Mouse (Mus musculus): Measurements from ENCODE around the gene 2510009E07Rik.
"Not testable (repeated sequence)": the region's sequence is repeated elsewhere in the genome, so short reads cannot be mapped to it uniquely, and the experiment has no call there.

2510009E07Rik gene

DNA sequence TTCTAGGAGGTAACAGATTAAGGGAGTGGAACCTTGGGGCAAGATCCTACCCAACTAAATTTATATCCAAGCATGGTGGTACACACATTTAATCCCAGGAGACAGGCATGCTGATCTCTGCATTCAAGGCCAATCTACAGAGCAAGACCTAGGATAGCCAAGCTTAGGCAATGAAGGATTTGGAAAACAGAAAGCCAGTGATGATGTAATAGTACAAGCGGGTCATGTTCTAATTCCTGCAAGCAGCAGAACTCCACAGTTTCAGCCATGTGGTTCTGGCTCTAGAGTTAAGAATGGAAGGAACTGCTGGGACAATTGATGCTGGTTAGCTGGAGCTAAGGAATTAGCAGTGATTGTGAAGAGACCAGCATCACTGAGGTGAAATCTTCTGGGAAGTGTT is 20.8 kb downstream of the 2510009E07Rik start:
- not testable (repeated sequence) for DNase-seq

DNA sequence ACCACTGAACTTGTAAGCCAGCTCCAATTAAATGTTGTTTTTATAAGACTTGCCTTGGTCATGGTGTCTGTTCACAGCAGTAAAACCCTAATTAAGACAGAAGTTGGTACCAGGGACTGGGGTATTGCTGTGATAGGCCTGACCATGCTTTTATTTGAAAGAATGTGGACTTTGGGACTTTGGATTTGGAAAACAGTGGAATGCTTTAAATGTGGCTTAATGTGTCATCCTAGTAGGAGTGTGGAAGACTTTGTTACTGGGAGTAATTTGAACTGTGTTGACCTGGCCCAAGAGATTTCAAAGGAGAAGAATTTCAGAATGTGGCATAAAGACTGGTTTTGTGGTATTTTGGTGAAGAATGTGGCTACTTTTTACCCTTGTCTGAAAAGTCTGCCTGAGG is 21.4 kb downstream of the 2510009E07Rik start:
- DNase-seq, result not testable (repeated sequence)

DNA sequence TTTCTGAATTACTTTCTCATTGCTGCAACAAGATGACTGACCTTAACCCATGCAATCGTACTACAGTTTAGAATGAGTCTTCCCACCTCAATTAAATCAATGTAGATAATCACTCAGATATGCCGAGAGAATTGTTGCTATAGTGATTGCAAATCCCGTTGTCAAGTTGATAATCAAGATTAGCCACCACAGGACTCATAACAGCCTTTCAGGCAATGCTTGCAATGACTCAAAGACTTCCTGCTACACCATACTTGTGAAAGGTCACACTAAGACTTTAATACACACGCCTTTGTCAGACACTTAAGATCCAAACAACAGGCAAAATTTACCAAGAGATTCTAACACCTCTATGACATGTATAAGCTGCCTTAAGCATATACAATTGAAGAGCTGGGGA is 22.6 kb downstream of the 2510009E07Rik start:
- DNase-seq, result no peak

DNA sequence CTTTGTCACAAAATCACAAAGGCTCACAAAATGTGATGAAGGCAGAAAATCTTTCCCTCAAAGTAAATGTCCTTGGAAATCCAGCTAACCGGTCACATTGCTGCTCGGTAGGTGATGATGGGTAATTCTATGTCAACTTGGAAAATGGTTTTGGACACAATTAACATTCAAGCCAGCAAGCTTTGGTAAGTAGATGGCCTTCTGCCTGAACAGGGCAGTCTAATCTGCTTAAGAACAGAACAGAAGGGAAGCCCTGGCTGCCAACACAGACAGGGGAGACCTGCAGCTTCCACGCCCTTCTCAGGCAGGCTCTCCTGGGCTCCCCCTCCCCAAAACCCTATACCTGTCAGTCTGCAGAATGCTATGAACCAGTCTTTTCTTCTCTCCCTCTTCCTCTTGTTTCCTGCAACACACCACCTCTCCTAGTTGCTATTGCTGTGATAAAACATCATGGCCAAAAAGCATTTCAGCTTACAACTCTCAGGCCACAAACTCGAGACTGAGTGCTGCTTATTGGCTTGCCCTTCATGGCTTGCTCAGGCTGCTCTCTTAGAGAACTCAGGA is 29.0 kb downstream of the 2510009E07Rik start:
- DNase-seq, result no peak

DNA sequence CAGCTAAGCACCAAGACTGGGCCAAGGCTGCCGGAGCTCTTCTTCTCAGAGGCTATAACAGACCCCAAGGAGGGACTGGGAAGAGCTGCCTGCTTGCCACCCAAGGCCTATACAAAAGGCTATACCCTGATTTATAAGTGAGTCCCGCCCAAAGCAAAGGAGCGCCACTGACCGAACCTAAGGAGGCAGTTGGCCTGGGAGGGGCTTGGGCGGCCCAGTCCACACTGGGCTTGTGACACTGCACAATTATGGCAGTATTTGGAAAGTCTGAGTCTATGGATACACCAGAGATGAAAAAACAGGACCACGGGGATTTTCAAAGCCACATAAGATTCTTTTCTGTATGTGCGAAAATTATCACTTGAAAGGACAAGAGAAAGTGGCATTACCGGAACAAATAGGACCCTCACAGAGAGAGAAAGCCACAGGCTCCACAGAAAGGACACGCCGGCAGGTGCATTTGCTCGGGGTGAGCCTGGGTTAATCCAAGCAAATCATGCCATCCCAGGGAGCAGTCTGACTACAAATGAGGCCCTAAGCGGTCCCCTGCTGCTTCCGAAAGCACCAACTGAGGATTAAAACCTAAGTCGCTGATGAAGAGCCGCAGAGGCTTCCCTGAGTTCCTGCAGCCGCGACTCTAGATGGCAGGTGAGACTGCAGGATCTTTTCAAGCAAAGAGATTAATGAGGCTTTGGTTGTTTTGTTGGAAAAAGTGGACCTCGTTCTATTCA is 29.7 kb downstream of the 2510009E07Rik start:
- DNase-seq, result no peak

DNA sequence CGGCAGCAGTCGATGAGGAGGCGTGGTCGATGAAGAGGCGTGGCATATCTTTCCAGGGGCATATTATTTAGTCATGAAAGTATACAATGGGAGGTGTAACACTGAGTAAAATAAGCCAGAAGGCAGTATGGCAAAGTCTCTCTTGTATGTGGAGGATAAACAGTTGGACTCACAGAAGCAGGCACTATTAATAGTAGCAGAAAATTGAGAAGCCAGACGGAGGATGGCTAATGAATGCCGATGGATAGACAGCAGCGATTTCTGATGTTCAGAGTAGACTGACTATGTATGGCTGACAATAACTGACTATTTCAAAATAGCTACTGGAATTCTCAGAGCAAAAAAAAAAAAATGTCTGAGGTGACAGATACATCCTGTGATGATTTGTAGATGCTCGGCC is 38.5 kb downstream of the 2510009E07Rik start:
- no peak for DNase-seq

DNA sequence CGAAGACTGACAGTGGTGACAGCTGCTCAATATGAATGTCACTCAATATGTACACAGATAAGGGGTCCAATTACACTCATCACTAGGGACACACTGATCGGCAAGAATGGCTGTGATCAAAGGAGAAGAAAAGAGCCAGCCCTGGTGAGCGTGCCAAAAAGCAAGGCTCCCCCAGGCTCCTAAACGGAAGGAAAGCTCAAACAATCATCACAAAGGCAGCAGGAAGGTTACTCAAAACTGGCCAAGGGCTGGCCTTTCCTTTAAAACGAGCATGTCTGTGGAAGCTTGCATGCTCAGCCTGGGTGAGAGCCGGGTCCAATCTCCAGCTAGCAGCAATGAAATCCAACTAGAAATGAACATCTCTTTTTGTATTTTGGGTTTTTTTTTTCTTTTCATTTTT is 39.2 kb downstream of the 2510009E07Rik start:
- no peak for DNase-seq

DNA sequence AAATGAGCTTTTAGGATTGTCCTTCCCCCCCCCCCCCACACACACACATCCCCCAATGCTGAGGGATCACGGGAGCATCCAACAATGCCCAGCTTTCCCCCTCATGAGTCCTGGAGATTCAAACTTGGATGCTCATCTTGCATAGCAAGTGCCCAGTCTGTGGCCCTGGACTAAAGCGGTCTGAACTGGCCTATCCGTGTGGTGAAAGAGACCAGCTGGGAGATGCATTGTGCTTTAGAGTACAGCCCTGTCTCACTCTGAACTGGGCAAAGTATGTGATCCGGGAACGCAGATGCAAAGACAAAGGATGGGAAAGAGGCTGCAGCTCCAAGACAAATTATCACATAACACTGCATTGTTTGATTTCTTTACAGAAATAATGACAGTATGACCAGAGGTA is 40.1 kb downstream of the 2510009E07Rik start:
- DNase-seq, result no peak

DNA sequence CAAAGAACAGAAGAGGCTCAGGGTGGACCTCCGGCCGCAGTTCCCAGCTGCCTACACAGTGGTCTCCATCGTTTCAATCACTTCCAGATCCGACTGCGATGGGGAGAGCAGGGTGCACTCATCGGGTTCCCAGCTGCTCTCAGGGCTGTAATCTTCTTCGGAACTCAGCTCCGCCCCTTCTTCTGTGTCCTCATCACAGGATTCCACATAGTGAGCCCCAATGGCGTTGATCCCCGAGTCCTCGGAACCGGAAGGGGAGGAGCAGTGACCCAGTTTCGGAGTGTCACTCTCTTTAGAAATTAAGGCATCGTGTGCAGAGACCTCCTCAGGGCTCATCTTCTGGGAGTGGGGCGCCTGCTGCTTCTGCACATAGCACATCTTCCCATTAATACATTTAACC is 41.3 kb downstream of the 2510009E07Rik start:
- no peak for DNase-seq

DNA sequence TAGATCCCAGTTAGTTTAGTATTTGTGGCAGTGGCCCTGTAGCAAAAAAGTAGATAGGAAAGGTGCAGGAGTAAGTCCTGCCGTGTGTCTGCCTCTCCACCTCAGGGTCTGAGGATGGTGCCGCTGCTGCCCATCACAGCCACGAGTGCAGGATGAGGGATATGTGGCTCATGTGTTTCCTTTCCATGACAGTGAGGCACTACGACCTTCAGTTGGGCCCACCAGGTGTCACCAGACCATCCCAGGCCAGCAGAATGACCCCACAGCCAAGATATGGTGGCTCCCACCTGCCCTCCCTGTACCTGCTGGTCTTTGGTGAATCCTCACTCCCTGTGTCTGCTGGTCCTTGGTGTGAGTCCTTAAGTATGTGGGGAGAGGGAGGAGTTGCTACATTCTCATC is 43.3 kb downstream of the 2510009E07Rik start:
- DNase-seq, result no peak

DNA sequence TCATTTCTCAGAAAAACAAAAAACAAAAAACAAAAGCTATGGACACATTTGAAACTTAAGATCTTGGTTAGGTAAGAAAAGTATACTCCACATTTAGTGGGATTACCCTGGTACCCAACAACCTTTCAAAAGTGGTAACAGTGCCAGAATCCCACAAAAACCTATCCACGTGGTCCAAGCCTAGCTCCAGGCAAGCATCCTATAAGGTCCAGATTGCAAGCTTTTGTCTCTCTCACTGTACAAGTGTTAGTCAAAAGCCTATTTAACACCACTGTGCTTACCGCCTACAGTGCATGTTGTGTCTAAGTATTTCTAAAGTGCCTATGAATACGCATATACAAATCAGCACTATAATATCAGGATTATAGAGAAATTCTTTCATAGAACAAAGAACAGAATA is 44.2 kb downstream of the 2510009E07Rik start:
- no peak for DNase-seq

DNA sequence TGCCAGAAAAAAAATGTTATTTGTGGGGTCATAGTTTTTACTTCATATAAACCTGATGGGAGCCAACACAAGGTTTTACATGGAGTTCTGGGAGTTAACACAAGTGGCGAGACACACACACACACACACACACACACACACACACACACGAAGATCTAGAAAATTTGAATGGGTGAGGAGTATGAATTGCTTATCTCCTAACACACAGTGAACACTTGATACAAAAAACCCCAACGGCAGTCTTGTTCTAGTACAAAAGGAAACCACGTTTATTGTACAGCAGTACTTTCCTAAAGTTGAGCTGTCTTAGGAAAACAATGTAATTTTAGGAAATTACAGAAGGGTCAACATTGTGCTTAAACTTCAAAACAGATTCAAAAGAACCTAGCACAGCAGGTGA is 45.7 kb downstream of the 2510009E07Rik start:
- no peak for DNase-seq

DNA sequence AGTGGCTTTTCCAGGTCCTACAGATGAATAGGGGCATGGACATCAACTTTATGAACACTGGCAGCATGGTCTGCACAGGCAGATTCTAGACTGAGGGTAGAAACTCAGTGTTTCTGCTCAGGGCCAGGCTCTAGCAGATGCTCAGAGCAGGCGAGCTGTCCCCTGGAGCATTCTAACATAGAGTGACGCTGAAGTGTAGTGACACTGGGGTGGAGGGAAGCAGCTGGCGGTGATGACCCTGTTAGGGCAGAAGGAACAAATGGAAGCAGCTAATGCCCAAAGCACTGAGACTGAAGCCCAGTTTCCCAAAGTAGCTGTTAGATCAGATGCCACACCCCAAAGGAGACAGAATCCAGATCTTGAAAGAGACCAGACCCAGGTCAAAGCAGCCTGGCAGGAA is 48.0 kb downstream of the 2510009E07Rik start:
- DNase-seq, result no peak

DNA sequence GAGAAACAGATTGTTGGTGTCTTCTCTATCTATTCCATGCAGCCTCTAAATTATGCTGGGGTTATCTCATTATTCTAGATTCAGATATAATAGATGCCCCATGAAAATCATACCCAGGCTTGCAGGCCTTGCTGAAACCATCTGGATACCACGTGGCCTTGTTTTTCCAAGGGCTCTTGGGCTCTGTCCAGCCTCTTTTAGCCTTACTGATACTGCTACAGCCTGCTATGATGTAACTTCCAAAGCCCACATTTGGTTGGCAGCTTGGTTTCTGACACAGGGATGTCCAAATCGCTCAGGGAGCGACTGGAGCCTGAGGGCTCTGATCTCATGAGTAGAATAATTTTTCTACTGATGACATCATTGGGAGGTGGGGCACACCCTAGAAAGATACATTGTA is 48.5 kb downstream of the 2510009E07Rik start:
- no peak for DNase-seq

DNA sequence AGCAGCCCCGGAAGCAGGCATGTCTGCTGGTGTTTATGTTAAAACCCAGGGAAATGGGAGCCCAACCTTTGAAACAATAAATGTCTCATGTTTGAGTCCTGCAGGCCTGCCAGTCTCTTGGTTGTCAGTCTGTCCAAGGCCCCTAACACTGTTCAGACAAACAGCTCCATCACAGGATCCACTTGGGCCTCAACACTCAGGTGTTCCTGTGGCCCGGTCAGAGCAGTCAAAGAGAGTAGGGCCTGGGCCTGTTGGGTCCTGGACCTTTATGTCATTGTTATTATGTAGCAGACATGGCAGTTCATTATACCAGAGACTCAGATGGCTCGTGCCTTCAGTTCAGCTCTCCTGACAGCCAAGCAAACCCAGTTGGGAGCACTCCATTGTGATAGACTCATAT is 49.9 kb downstream of the 2510009E07Rik start:
- no peak for DNase-seq

DNA sequence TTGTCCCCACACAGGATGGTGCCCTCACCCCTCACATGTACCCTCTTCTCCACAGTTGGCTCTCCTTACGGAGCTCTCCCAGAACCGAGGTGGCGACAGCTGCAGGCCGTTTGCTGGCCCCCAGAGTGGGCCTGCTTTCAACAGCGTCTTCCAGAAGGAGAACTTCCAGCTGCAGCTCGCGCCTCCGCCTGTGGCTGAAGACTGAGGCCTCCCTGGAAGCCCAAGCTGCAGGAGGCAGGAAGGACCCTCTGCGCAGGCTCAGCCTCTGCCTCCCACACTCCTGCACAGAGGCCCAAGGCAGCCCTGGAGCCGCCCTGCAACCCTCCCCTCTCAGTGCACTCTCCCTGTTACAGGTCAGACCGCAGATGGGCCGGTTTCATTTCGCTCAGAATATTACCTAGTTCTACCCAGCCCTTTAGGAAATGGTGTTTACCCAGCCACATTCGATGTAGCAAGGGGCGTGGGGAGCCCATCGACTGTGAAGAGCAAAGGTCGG is 50.4 kb downstream of the 2510009E07Rik start:
- peak; percentile 53 for DNase-seq

DNA sequence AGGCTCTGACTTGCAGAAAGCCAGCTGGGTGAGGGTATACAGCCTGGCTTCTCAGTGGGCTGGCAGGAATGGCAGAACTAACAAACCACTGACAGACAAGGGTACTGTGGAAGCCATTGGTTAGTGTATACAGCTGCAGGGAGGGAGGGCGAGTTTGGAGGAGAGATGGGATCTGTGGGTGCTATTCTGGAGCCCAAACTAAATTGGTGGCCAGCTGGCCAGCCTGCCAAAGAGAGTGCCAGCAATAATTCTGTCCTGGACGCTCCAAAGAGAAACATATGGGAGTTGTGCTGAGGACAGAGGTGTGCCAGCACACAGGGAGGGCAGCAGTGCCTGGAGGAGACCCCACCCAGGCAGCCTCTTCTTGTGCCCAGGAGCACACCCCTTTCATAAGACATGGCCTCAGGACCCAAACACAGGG is 50.8 kb downstream of the 2510009E07Rik start:
- peak; percentile 30 for DNase-seq

DNA sequence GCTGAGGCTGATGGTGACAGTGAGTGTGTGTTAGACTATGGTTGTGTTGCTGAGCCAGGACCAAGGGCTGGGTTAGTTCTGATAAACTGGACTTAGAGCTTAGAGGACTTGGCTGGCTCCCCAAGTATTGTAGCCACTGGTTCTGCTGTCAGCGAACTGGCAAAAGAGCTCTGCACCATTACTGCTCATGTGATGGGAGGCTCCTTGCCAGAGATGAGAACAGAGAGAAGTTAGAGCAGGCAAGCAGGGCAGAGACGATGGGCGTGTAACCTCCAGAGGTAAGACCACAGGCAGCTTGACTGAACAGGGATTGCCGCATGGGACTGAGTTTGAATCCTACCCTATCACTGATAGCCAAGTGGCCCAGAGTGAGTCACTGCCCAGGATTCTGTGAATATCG is 51.6 kb downstream of the 2510009E07Rik start:
- no peak for DNase-seq

DNA sequence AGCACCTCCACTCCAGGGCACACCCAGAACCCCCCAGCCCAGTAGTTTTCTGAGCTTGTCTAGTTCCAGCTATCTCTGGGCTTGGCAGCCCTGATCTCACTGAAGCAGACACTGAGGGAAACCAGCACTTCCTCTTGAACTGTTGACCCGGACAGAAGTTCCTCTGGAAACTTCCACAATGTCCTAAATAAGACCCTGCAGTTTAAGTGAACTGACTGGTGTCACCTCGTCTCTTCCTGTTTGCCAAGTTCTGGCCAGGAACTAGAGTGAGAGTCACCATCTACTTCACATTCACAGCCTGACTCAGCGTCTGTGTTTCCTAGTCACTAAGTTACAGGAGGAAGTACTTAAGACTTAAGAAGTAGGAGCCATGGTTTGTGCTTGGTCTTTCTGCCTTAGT is 52.5 kb downstream of the 2510009E07Rik start:
- DNase-seq, result no peak

DNA sequence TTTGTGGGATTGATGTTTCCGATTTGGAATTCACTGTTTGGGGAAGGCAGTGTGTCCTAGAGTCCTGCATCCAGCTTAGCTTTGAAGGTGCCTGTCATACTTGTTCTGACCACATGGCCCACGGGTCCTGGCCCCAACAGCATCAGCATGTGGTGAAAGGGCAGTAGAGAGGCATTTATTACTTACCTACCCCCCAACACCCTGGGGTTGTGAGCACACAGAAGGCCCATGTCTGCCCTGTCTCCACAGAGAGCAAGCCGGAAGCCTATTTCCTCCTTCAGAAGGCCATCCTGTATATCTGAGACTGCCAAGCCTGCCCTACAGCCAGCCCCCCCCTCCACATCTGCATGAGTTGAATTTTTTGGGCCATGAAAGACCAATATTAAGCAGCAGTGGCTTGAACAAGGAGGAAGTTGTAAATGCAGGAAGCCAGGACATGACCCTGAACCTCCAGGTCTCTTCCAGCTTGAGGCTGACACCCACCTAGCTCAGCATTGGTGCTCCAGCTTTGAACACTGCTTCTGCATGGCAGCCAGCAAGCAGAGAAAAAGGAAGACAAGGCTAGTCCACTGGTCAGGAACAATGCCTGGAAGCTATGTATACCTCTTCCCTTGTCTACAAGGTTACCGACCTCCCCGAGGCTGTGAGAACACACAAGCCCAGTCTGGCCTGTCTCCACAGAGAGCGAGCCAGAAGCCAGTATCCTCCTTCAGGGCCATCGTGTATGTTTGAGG is 53.5 kb downstream of the 2510009E07Rik start:
- no peak for DNase-seq

DNA sequence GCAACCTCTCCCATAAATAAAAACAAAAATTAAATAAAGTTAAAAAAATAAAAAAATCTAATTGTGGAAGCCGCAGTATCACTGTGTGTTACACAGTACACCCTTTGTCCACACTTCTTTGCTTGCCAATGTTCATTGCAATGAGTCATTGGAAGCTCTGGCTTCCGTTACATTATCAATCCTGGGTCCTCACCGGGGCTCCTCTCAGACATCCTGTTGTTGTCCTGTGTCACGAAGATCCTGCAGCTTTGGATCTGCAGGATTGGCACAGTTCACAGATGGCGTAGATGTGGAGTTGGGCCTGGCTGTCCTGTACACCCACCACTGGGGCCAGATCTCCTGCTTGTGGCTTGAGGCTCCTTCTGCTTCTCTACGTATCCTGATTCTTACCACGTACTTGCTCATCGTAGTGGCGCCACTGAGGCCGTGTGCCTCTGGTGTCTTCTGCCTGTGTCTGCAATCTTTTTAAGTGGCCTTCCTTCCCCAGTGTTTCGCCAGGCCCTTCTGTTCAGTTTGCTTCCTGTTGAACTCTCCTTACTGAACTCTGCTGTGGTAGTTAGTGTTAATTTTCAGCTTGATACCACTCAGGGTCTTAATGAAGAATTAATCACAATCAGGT is 57.2 kb downstream of the 2510009E07Rik start:
- no peak for DNase-seq

DNA sequence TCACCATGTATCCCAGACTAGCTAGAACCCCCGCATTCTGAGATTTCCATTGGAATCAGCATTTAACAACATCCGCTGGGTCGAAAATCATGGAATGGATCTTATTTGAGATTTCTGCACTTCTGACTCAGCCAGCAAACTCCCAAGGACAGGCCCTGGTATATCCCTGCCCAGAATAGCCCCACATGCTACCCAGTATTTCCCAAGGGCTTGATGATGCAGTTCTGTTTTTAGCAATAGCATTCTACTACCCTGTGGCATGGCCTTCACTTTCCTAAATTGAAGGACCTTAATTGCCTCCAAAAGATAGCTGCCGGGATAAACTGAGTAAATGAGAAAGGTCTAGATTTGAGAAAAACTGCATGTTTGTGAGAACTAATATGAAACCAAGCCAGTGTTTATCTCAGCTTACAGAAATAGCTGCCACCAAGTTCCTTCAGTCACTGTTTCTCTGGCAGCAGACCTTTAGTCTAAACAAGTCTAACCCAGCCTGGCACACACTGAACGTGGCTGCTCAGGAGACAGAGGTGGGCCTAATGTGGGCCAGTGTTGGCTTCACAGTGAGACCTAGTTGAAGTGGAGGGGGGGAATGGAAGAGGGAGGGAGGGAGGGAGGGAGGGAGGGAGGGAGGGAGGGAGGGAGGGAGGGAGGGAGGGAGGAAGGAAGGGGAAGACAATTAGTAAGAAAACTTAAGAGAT is 58.2 kb downstream of the 2510009E07Rik start:
- no peak for DNase-seq

DNA sequence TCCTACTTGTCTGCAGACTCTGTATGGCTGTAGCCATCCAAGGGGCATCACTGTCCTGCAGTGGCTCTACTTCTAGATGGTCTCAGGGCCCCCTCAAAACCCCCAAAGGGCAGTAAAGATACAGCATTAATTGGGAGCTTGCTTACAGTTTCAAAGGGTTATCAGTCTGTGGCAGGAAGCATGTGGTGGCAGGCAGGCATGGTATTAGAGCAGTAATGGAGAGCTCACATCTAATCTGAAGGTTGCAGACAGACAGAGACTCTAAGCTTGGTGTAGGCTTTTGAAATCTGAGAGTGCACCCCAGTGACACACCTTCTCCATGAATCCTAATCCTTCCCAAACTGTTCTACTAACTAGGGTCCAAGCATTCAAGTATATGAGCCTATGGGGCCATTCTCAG is 60.0 kb downstream of the 2510009E07Rik start:
- DNase-seq, result no peak
